Mouse (Mus musculus): ENCODE data around the gene Zfp768.

GRCm38 (mm10) chr7:127297586-127298193, 47.7 kb downstream of the Zfp768 start:
- TF ChIP-seq CTCF (IDR thresholded peaks at IDR 0.05; ENCODE audit: low read depth) (no peak), EP300 (IDR thresholded peaks at IDR 0.05; ENCODE audit: low read depth) (no peak)

Measured in liver, embryonic 14.5 days (tissue).